Mouse (Mus musculus) spleen, adult 2 months (tissue): ENCODE results near the gene Thrsp.
A peak's percentile ranks its signal among the peaks of the same experiment; 100 is the strongest.

ENCODE experiments used
- CTCF ChIP-seq: fragments of 200-500 bp; IDR thresholded peaks from 2 replicates; pipeline ENCODE4 v1.5.1; 2011; ENCODE audit warnings: mild to moderate bottlenecking, inconsistent platforms; ENCODE audit not compliant: insufficient read depth, insufficient read length, insufficient replicate concordance; ENCODE audit errors: extremely low read depth
- POLR2A ChIP-seq: fragments of 200-500 bp; IDR thresholded peaks from 2 replicates; pipeline ENCODE4 v1.6.1; 2011; ENCODE audit warnings: low read depth, low read length, inconsistent platforms

DNA sequence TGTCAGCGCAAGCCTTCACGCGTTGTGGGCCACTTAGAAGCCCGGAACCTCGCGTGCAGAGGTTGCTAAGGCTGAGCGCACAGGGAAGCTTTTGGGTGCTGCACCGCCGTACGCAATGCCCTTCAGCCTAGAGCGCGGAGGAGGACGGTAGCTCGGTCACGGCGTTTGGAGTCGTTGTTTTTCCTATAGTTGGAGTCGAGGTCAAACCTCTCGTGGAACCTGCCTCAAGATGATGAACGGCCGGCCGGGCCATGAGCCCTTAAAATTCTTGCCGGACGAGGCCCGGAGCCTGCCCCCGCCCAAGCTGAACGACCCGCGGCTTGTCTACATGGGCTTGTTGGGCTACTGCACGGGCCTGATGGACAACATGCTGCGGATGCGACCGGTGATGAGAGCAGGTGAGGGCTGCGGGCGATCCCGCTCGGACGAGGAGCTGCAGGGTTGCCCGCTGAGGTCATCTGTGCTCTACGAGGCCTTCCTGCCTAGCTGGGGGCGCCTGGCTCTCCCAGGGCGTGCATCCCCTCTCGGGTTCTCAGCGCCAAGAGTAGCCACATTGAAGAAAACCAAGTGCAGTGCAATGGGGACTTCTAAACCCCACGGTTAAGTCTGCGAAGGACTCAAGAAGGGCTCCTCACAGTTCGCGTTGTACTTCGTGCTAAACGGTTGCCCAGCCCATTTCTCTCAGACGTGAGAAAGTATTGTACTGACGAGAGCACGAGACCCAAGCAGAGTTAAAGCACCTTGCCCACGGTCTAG, 17.4 kb downstream of the Thrsp start, which contains the start of gene Ndufc2:
- no peak for TF ChIP-seq CTCF
- TF ChIP-seq POLR2A = peak; percentile 68; the same call in 1 of the 2 replicates
